Mouse (Mus musculus) stomach, embryonic 15.5 days (tissue): ENCODE data around the gene Arpc4. TPM values are rescaled to one million over a fixed set of nuclear protein-coding genes. Genes with fewer than 3 reads are reported as not detected.

Experiments used
- ATAC-seq: fragments of 200-750 bp; cut with Nextera tagmentation; 2 replicates; pipeline ENCODE4 v1.8.0; 2017; ENCODE audit warnings: low read depth, moderate number of reproducible peaks, moderate TSS enrichment; ENCODE audit not compliant: insufficient read depth, low FRiP score
- H3K27ac ChIP-seq: fragments of 300-500 bp; sonication (generic); 2 replicates; pipeline ENCODE4 v1.5.1; 2015; ENCODE audit warnings: mild to moderate bottlenecking, inconsistent platforms
- H3K27me3 ChIP-seq: fragments of 300-500 bp; sonication (generic); replicated peaks from 2 replicates; pipeline ENCODE4 v1.6.1; 2015; ENCODE audit warnings: inconsistent platforms
- H3K36me3 ChIP-seq: fragments of 300-500 bp; sonication (generic); 2 replicates; pipeline ENCODE4 v1.6.1; 2015; ENCODE audit warnings: inconsistent platforms
- H3K4me1 ChIP-seq: fragments of 300-500 bp; sonication (generic); 2 replicates; pipeline ENCODE4 v1.6.1; 2015; ENCODE audit warnings: inconsistent platforms
- H3K4me2 ChIP-seq: fragments of 300-500 bp; sonication (generic); 2 replicates; pipeline ENCODE4 v1.6.1; 2015; ENCODE audit warnings: mild to moderate bottlenecking, inconsistent platforms
- H3K4me3 ChIP-seq: fragments of 300-500 bp; sonication (generic); replicated peaks from 2 replicates; pipeline ENCODE4 v1.5.1; 2015; ENCODE audit warnings: inconsistent platforms
- H3K9ac ChIP-seq: fragments of 300-500 bp; sonication (generic); 2 replicates; pipeline ENCODE4 v1.6.1; 2015; ENCODE audit warnings: inconsistent platforms
- H3K9me3 ChIP-seq: fragments of 300-500 bp; sonication (generic); 2 replicates; pipeline ENCODE4 v1.6.1; 2016; ENCODE audit warnings: inconsistent platforms
- WGBS: fragments of 180-500 bp; shearing (Covaris S2); methylation state at CpG from one replicate; pipeline ENCODE4 v1.1.7; 2015; 5-methylcytosine and 5-hydroxymethylcytosine counted together
- polyA plus RNA-seq: library from polyadenylated mRNA; unstranded; fragments of >200 nt; fragmentation: Nextera tagmentation; extraction: Ambion mirVana; gene quantifications from 2 replicates; pipeline ENCODE4 v1.2.1, GENCODE M21; 2015

The Arpc4 gene
- polyA plus RNA-seq, 1 experiment from 2014 or later, result 362 TPM

- H3K9ac ChIP-seq, result no peak overlapping the region
- H3K9me3 ChIP-seq, result no peaks in the 10 kb centered on the region
- no peaks in the 10 kb centered on the region for H3K27me3 ChIP-seq
- WGBS, result 58% methylated on average over 1 of the region's 1 CpGs
- ATAC-seq, result no peak
- H3K27ac ChIP-seq, result no peak overlapping the region
- no peaks in the 10 kb centered on the region for H3K4me1 ChIP-seq
- H3K4me2 ChIP-seq, result no peak overlapping the region
- H3K4me3 ChIP-seq, result no peak overlapping the region
- H3K36me3 ChIP-seq, result 0 out of 2 replicates have a peak, but pooled peaks cover 2% of the 10 kb centered on the region
These were observed 32.1 kb downstream of the Arpc4 start for GRCm38 (mm10) chr6:113410001-113410400.

- H3K4me1 ChIP-seq, result peaks cover 8% of the 10 kb centered on the region; the same call in 1 of the 2 replicates
- ATAC-seq, result no peak
- H3K36me3 ChIP-seq, result no peaks in the 10 kb centered on the region
- H3K27ac ChIP-seq, result no peak overlapping the region
- H3K27me3 ChIP-seq, result no peaks in the 10 kb centered on the region
- H3K9me3 ChIP-seq, result no peaks in the 10 kb centered on the region
- 76% methylated on average over 5 of the region's 5 CpGs for WGBS
- H3K4me2 ChIP-seq, result no peak overlapping the region
- no peak overlapping the region for H3K9ac ChIP-seq
- no peak overlapping the region for H3K4me3 ChIP-seq
These were observed 38.5 kb downstream of the Arpc4 start for GRCm38 (mm10) chr6:113416416-113416815.

DNA sequence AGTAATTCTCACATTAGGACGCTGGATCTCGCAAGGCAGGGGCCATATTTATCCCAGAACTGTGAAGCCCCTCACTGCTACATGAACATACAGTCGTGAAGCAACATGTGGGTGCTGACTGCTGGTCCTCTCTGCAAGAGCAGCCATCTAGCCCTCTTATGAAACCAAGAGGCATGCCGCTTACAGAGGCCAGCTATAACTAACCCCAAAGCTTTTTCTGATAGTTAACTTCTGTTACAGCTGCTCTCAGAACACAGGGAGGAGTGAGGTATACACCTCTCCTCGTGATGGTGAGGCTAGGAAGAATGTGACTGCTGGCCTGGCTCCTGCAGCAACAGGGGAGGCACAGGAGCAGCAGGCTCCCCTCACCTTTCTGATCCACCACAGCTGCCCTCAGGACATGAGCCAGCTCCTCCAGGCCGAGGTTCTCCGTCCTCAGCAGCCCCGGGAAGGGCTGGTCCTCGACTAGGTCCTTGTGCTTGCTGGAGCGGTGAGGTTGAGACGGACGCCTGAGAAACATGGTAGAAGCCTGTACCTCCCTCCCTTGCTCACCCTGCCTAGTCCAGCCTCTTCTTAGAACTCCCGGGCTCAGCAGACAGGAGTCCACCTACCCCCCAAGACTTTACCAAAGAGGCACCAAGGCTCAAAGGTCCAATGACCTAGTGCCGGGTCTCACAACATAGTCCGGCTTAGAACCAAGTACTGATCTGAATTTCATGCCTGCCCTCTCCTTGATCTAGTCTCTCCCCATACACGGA, 40.7 kb downstream of the Arpc4 start:
- H3K27me3 ChIP-seq, result no peaks in the 10 kb centered on the region

GRCm38 (mm10) chr6:113419199-113419587, 41.3 kb downstream of the Arpc4 start, which contains the start of gene Rpusd3:
Gene Rpusd3, minus strand, starts transcription at chr6:113419340.
- ATAC-seq, result peak; percentile 96
- Histone ChIP-seq H3K9ac (peak within 1 kb of the TSS; percentile 50), H3K9me3 (no peaks in the 10 kb centered on the region), H3K4me3 (peak within 1 kb of the TSS; percentile 66), H3K4me2 (peak within 1 kb of the TSS; percentile 95), H3K27ac (no peak within 1 kb of the TSS; the same call in 1 of the 2 replicates), H3K4me1 (peaks cover 8% of the 10 kb centered on the region; the same call in 1 of the 2 replicates), H3K36me3 (no peaks in the 10 kb centered on the region), H3K27me3 (no peaks in the 10 kb centered on the region)
- WGBS, result under 1% methylated on average over 25 of the region's 25 CpGs

More for the DNA sequence above, 40.7 kb downstream of the Arpc4 start:
- Histone ChIP-seq H3K27ac (no peak overlapping the region; the same call in 1 of the 2 replicates), H3K9ac (peak overlapping the region; percentile 50), H3K9me3 (no peaks in the 10 kb centered on the region), H3K36me3 (no peaks in the 10 kb centered on the region), H3K4me3 (peak overlapping the region; percentile 66), H3K4me1 (peaks cover 8% of the 10 kb centered on the region; the same call in 1 of the 2 replicates), H3K4me2 (peak overlapping the region; percentile 95)
- 11% methylated on average over 16 of the region's 16 CpGs for WGBS
- peak; percentile 37 for ATAC-seq

GRCm38 (mm10) chr6:113423000-113423399, 45.1 kb downstream of the Arpc4 start:
- H3K4me1 ChIP-seq, result peaks cover 8% of the 10 kb centered on the region; the same call in 1 of the 2 replicates
- H3K4me3 ChIP-seq, result no peak overlapping the region
- no peak overlapping the region for H3K27ac ChIP-seq
- H3K9me3 ChIP-seq, result no peaks in the 10 kb centered on the region
- no peak for ATAC-seq
- no peak overlapping the region for H3K4me2 ChIP-seq
- no peak overlapping the region for H3K9ac ChIP-seq
- H3K27me3 ChIP-seq, result no peaks in the 10 kb centered on the region
- no peaks in the 10 kb centered on the region for H3K36me3 ChIP-seq
- 71% methylated on average over 4 of the region's 4 CpGs for WGBS

- H3K27ac ChIP-seq, result no peak overlapping the region
- no peak overlapping the region for H3K4me3 ChIP-seq
- H3K4me2 ChIP-seq, result no peak overlapping the region
- H3K27me3 ChIP-seq, result no peaks in the 10 kb centered on the region
- no peaks in the 10 kb centered on the region for H3K36me3 ChIP-seq
- H3K9me3 ChIP-seq, result no peaks in the 10 kb centered on the region
- H3K4me1 ChIP-seq, result 0 out of 2 replicates have a peak, but pooled peaks cover 4% of the 10 kb centered on the region
- no peak overlapping the region for H3K9ac ChIP-seq
- 70% methylated on average over 7 of the region's 7 CpGs for WGBS
- ATAC-seq, result peak; percentile 30; the same call in 1 of the 2 replicates
These were observed 46.3 kb downstream of the Arpc4 start for GRCm38 (mm10) chr6:113424187-113424586.

GRCm38 (mm10) chr6:113426696-113427095, 48.8 kb downstream of the Arpc4 start:
- no peak for ATAC-seq
- no peak overlapping the region for H3K4me2 ChIP-seq
- no peak overlapping the region for H3K4me3 ChIP-seq
- H3K36me3 ChIP-seq, result no peaks in the 10 kb centered on the region
- WGBS, result 92% methylated on average over 4 of the region's 4 CpGs
- no peaks in the 10 kb centered on the region for H3K9me3 ChIP-seq
- H3K27ac ChIP-seq, result no peak overlapping the region
- H3K27me3 ChIP-seq, result no peaks in the 10 kb centered on the region
- no peaks in the 10 kb centered on the region for H3K4me1 ChIP-seq
- no peak overlapping the region for H3K9ac ChIP-seq

DNA sequence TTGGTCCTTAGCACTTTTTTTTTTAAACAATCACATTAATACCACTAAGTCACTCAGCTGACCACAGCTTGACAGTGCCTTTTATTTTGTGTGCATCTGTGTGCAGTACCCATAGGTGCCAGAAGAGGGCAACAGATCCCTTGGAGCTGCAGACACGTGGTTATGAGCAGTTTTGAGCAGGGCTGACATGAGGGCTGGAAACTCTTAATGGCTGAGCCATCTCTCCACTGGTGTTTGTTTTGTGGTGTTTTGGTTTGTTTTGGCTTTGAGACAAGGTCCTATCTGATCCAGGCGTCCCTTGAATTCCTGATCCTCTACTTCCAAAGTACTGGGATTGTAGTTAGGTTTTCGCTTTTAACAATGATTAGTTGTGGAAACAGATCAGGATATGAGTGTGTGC, 49.5 kb downstream of the Arpc4 start:
- H3K4me2 ChIP-seq, result no peak overlapping the region
- H3K36me3 ChIP-seq, result no peaks in the 10 kb centered on the region
- no peaks in the 10 kb centered on the region for H3K27me3 ChIP-seq
- no peaks in the 10 kb centered on the region for H3K9me3 ChIP-seq
- 60% methylated on average over 3 of the region's 3 CpGs for WGBS
- no peak overlapping the region for H3K9ac ChIP-seq
- ATAC-seq, result no peak
- no peaks in the 10 kb centered on the region for H3K4me1 ChIP-seq
- H3K4me3 ChIP-seq, result no peak overlapping the region
- no peak overlapping the region for H3K27ac ChIP-seq

- 85% methylated on average over 16 of the region's 16 CpGs for WGBS
- Histone ChIP-seq H3K9me3 (no peaks in the 10 kb centered on the region), H3K27ac (no peak overlapping the region), H3K4me1 (no peaks in the 10 kb centered on the region), H3K4me3 (no peak overlapping the region), H3K4me2 (no peak overlapping the region), H3K9ac (no peak overlapping the region), H3K27me3 (no peaks in the 10 kb centered on the region), H3K36me3 (no peaks in the 10 kb centered on the region)
- no peak for ATAC-seq
These were observed 50.1 kb downstream of the Arpc4 start for GRCm38 (mm10) chr6:113428006-113428405.

DNA sequence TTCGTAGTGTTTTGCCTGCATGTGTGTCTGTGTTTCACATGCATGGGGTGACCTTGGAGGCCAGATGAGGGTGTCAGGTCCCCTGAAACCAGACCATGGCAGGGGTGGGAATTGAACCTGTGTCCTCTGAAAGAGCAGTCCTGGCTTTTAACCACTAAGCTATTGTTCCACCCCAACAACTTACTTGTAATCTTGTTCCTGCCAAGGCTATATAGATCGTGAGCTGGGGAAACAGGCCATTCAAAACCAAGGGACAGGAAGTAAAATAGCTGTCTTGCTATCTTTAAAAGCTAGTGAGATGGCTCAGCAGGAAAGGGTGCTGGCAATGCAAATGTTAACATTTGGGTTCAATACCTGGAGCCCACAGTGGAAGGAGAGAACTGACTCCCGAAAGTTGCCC, 52.0 kb downstream of the Arpc4 start:
- H3K4me2 ChIP-seq, result no peak overlapping the region
- WGBS, result 77% methylated on average over 3 of the region's 3 CpGs
- H3K9me3 ChIP-seq, result no peaks in the 10 kb centered on the region
- no peaks in the 10 kb centered on the region for H3K27me3 ChIP-seq
- no peaks in the 10 kb centered on the region for H3K4me1 ChIP-seq
- H3K4me3 ChIP-seq, result no peak overlapping the region
- H3K9ac ChIP-seq, result no peak overlapping the region
- H3K36me3 ChIP-seq, result no peaks in the 10 kb centered on the region
- no peak for ATAC-seq
- no peak overlapping the region for H3K27ac ChIP-seq

- no peaks in the 10 kb centered on the region for H3K36me3 ChIP-seq
These were observed 52.9 kb downstream of the Arpc4 start for GRCm38 (mm10) chr6:113430846-113431245.

DNA sequence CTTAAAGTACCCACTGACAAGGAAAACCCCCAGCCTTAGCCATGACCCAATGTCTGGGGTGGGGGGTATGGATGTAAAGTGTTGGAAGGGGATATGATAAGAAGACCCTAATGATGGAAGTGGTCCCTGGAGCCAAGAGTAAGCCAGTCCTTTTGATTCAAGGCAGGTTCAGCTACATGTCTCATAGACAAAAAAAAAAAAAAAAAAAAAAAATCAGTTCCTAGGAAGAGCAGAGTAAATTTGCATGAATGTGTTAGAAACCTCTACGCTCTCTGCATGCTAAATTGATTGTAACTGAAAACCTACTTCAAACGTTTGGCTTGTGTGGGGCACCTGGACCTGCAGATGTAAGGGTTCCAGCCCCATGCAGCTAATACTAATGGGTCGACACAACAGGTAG, 53.9 kb downstream of the Arpc4 start:
- WGBS, result 60% methylated on average over 3 of the region's 3 CpGs
- Histone ChIP-seq H3K4me3 (no peak overlapping the region), H3K9me3 (no peaks in the 10 kb centered on the region), H3K27ac (no peak overlapping the region), H3K4me1 (no peaks in the 10 kb centered on the region), H3K4me2 (no peak overlapping the region), H3K36me3 (no peaks in the 10 kb centered on the region), H3K27me3 (no peaks in the 10 kb centered on the region), H3K9ac (no peak overlapping the region)
- no peak for ATAC-seq

More at GRCm38 (mm10) chr6:113430846-113431245, 52.9 kb downstream of the Arpc4 start:
- H3K27me3 ChIP-seq, result no peaks in the 10 kb centered on the region
- H3K4me3 ChIP-seq, result no peak overlapping the region
- H3K4me2 ChIP-seq, result no peak overlapping the region
- 52% methylated on average over 3 of the region's 3 CpGs for WGBS
- H3K4me1 ChIP-seq, result no peaks in the 10 kb centered on the region
- H3K9ac ChIP-seq, result no peak overlapping the region
- no peak overlapping the region for H3K27ac ChIP-seq
- ATAC-seq, result no peak
- H3K9me3 ChIP-seq, result no peaks in the 10 kb centered on the region
